Mouse (Mus musculus) E14TG2a.4 (cell line): ENCODE measurements around the gene Spindoc.
A peak's percentile ranks its signal among the peaks of the same experiment; 100 is the strongest.

ENCODE experiments used
- H3K27me3 ChIP-seq: 2 replicates; pipeline ENCODE4 v1.6.1; 2014; ENCODE audit warnings: low read length, control low read depth; ENCODE audit not compliant: insufficient read depth
- H3K36me3 ChIP-seq: 2 replicates; pipeline ENCODE4 v1.6.1; 2014; ENCODE audit warnings: low read length, control low read depth; ENCODE audit not compliant: insufficient read depth
- H3K4me1 ChIP-seq: replicated peaks from 2 replicates; pipeline ENCODE4 v1.6.1; 2014; ENCODE audit warnings: low read depth, low read length, control low read depth
- H3K4me3 ChIP-seq: replicated peaks from 2 replicates; pipeline ENCODE4 v1.5.1; 2014; ENCODE audit warnings: mild to moderate bottlenecking, low read length
- H3K9me3 ChIP-seq: 2 replicates; pipeline ENCODE4 v1.6.1; 2014; ENCODE audit warnings: low read length, control low read depth
- CTCF ChIP-seq: conservative IDR thresholded peaks from 2 replicates; pipeline ENCODE4 v1.5.1; 2014; ENCODE audit warnings: low read length
- NANOG ChIP-seq: IDR thresholded peaks from 2 replicates; pipeline ENCODE4 v1.6.1; 2014; ENCODE audit warnings: borderline replicate concordance, low read length, mixed read lengths
- POU5F1 ChIP-seq: IDR thresholded peaks from 2 replicates; pipeline ENCODE4 v1.6.1; 2014; ENCODE audit warnings: low read length, borderline replicate concordance

The Spindoc gene

DNA sequence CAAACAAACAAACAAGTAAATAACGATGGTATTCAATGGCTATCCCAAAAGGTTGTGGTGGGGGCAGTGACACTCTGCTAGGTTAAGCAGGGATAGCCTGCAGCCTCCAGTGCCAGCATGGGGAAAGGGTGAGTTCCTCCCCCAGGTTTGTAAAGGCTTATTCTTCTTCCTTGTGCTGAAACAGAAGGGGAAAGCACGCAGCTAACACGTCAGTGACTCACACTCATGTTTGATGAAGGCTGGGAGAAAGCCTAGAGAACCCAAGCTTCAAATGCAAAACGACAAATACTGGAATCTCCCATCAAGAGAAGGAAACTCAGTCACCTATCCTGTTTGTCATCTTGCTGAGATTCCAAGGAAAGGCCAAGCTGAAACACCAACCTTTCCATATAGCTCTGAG, 47.1 kb downstream of the Spindoc start:
- H3K4me3 ChIP-seq = no peak overlapping the region
- H3K9me3 ChIP-seq = no peaks in the 10 kb centered on the region
- TF ChIP-seq NANOG = no peak
- TF ChIP-seq CTCF = no peak
- no peak for TF ChIP-seq POU5F1
- H3K36me3 ChIP-seq = peaks cover 78% of the 10 kb centered on the region
- no peaks in the 10 kb centered on the region for H3K27me3 ChIP-seq
- peaks cover 98% of the 10 kb centered on the region for H3K4me1 ChIP-seq

- no peak for TF ChIP-seq NANOG
- TF ChIP-seq CTCF = no peak
- no peak for TF ChIP-seq POU5F1
- Histone ChIP-seq H3K4me3 (no peak overlapping the region), H3K36me3 (peaks cover 83% of the 10 kb centered on the region), H3K9me3 (no peaks in the 10 kb centered on the region), H3K27me3 (no peaks in the 10 kb centered on the region), H3K4me1 (peaks cover 86% of the 10 kb centered on the region)
Observed at GRCm38 (mm10) chr19:7334049-7334448, 48.7 kb downstream of the Spindoc start.

GRCm38 (mm10) chr19:7321391-7321790, 61.4 kb downstream of the Spindoc start:
- Histone ChIP-seq H3K9me3 (no peaks in the 10 kb centered on the region), H3K4me3 (no peak overlapping the region), H3K36me3 (peaks cover 5% of the 10 kb centered on the region), H3K4me1 (peaks cover 60% of the 10 kb centered on the region), H3K27me3 (no peaks in the 10 kb centered on the region)
- no peak for TF ChIP-seq NANOG
- TF ChIP-seq CTCF = no peak
- TF ChIP-seq POU5F1 = no peak

DNA sequence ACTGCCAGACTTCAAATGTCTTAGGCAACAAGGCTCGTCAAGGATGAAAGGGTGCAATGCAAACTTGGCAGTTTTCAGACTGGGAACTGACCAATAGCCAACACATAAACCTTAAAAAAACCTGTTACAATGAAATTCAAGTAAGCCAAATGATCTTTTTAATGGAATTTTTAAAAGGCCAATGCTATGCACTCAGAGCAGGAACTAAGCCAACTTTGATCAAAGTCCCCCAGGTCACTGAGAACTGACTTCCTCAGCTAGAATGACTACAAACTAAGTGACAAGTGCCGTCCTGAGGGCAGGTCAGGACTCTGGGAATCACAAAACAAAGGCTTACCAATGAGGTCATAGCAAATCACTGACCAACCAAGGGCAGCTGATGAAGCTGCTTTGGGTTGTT, 62.6 kb downstream of the Spindoc start:
- 0 out of 2 replicates have a peak, but pooled peaks cover 3% of the 10 kb centered on the region for H3K36me3 ChIP-seq
- TF ChIP-seq NANOG = no peak
- TF ChIP-seq CTCF = no peak
- no peak for TF ChIP-seq POU5F1
- no peak overlapping the region for H3K4me3 ChIP-seq
- no peaks in the 10 kb centered on the region for H3K27me3 ChIP-seq
- H3K4me1 ChIP-seq = peaks cover 61% of the 10 kb centered on the region
- H3K9me3 ChIP-seq = no peaks in the 10 kb centered on the region

DNA sequence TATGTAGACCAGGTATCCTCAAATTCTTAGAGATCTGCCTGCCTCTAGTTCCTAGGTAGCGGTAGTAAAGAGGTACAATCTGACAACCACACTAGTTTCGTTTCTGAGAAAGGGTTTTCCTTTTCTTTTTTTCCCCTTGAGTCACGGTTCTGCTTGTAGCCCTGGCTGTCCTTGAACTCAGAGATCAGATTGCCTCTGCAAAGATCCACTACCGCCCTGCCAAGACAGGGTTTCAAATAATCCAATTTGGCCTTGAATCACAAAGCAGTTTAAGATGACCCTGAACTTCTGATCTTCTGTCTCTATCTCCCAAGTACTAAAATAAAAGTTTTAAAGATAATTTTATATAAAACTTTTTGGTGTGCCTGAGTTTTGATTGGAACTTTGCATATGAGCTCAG, 65.1 kb downstream of the Spindoc start:
- no peak overlapping the region for H3K4me3 ChIP-seq
- H3K4me1 ChIP-seq = peaks cover 77% of the 10 kb centered on the region
- H3K27me3 ChIP-seq = no peaks in the 10 kb centered on the region
- no peak for TF ChIP-seq CTCF
- no peak for TF ChIP-seq NANOG
- TF ChIP-seq POU5F1 = no peak
- no peaks in the 10 kb centered on the region for H3K9me3 ChIP-seq
- H3K36me3 ChIP-seq = 0 out of 2 replicates have a peak, but pooled peaks cover 3% of the 10 kb centered on the region

GRCm38 (mm10) chr19:7316822-7317221, 66.0 kb downstream of the Spindoc start:
- H3K4me3 ChIP-seq = no peak overlapping the region
- no peaks in the 10 kb centered on the region for H3K9me3 ChIP-seq
- H3K36me3 ChIP-seq = 0 out of 2 replicates have a peak, but pooled peaks cover 3% of the 10 kb centered on the region
- H3K4me1 ChIP-seq = peaks cover 80% of the 10 kb centered on the region
- H3K27me3 ChIP-seq = no peaks in the 10 kb centered on the region
- no peak for TF ChIP-seq POU5F1

GRCm38 (mm10) chr19:7315587-7315984, 67.2 kb downstream of the Spindoc start:
- H3K4me1 ChIP-seq = peaks cover 86% of the 10 kb centered on the region
- no peaks in the 10 kb centered on the region for H3K27me3 ChIP-seq
- 0 out of 2 replicates have a peak, but pooled peaks cover 3% of the 10 kb centered on the region for H3K36me3 ChIP-seq
- H3K4me3 ChIP-seq = no peak overlapping the region
- TF ChIP-seq CTCF (no peak), POU5F1 (no peak), NANOG (no peak)
- no peaks in the 10 kb centered on the region for H3K9me3 ChIP-seq

- no peak overlapping the region for H3K4me3 ChIP-seq
- H3K9me3 ChIP-seq = no peaks in the 10 kb centered on the region
- peaks cover 87% of the 10 kb centered on the region for H3K4me1 ChIP-seq
- TF ChIP-seq NANOG = no peak
- TF ChIP-seq POU5F1 = no peak
- TF ChIP-seq CTCF = no peak
- H3K36me3 ChIP-seq = 0 out of 2 replicates have a peak, but pooled peaks cover 3% of the 10 kb centered on the region
- H3K27me3 ChIP-seq = no peaks in the 10 kb centered on the region
Observed at GRCm38 (mm10) chr19:7314976-7315586, 67.7 kb downstream of the Spindoc start.

GRCm38 (mm10) chr19:7313660-7314059, 69.1 kb downstream of the Spindoc start:
- no peaks in the 10 kb centered on the region for H3K9me3 ChIP-seq
- no peak overlapping the region for H3K4me3 ChIP-seq
- peaks cover 7% of the 10 kb centered on the region for H3K36me3 ChIP-seq
- TF ChIP-seq CTCF (no peak), NANOG (no peak), POU5F1 (no peak)
- no peaks in the 10 kb centered on the region for H3K27me3 ChIP-seq
- H3K4me1 ChIP-seq = peaks cover 88% of the 10 kb centered on the region

- Histone ChIP-seq H3K27me3 (no peaks in the 10 kb centered on the region), H3K4me1 (peaks cover 94% of the 10 kb centered on the region), H3K4me3 (peak overlapping the region; percentile 54), H3K36me3 (peaks cover 22% of the 10 kb centered on the region), H3K9me3 (no peaks in the 10 kb centered on the region)
- TF ChIP-seq CTCF = no peak
- TF ChIP-seq NANOG = no peak
- TF ChIP-seq POU5F1 = no peak
Observed at GRCm38 (mm10) chr19:7311306-7311705, 71.5 kb downstream of the Spindoc start.
